Mouse (Mus musculus) layer of hippocampus, adult 8-10 months (tissue): ENCODE measurements at regions not wholly inside any gene's neighbourhood (a gene's known extent, or its start where the extent isn't known, plus 50 kb on each side); places are given as distances from the start of the nearest gene placed in this dataset.

Experiments used
- DNase-seq, 2 experiments: peaks; one replicate each; pipeline ENCODE4 v3.0.0; 2022; ENCODE audit warnings: low spot score in 2 of 2

GRCm38 (mm10) chr11:26881635-26882034 is 287.8 kb upstream of the Vrk2 start:
- peak in 1 of 2 experiments; percentile 4 for DNase-seq
